Mouse (Mus musculus): Measurements from ENCODE around the gene Gm10477. TPM values are rescaled to one million over a fixed set of nuclear protein-coding genes. Genes with fewer than 3 reads are reported as not detected.

Gm10477 gene
- polyA plus RNA-seq (2014; fragmentation: Illumina TruSeq; extraction: RNeasy Lipid Tissue Mini Kit (QIAGEN cat#74804)), result not detected

GRCm38 (mm10) chrX:56524442-56524841 lies at the start of gene Gm10477:
Gene Gm10477, plus strand, starts transcription at chrX:56524742.

GRCm38 (mm10) chrX:56549506-56549905 lies 25.0 kb downstream of the Gm10477 start, which contains the start of gene Gm648:
Gene Gm648, minus strand, starts transcription at chrX:56549606.

Other genes starting within 250 kb of the Gm10477 start
- gene Zfp449, start 178.3 kb upstream of the Gm10477 start, polyA plus RNA-seq (2014; fragmentation: Illumina TruSeq; extraction: RNeasy Lipid Tissue Mini Kit (QIAGEN cat#74804)), result 41.1 TPM
- 3.6 TPM for gene Smim10l2a, start 150.2 kb upstream of the Gm10477 start, polyA plus RNA-seq (2014; fragmentation: Illumina TruSeq; extraction: RNeasy Lipid Tissue Mini Kit (QIAGEN cat#74804))
- gene Gm2174, start 76.8 kb upstream of the Gm10477 start, polyA plus RNA-seq (2014; fragmentation: Illumina TruSeq; extraction: RNeasy Lipid Tissue Mini Kit (QIAGEN cat#74804)), result not detected
- 65.3 TPM for gene Ints6l, start 69.9 kb upstream of the Gm10477 start, polyA plus RNA-seq (2014; fragmentation: Illumina TruSeq; extraction: RNeasy Lipid Tissue Mini Kit (QIAGEN cat#74804))
- gene Gm648, start 24.9 kb downstream of the Gm10477 start, polyA plus RNA-seq (2014; fragmentation: Illumina TruSeq; extraction: RNeasy Lipid Tissue Mini Kit (QIAGEN cat#74804)), result not detected
- gene Mmgt1, start 73.3 kb downstream of the Gm10477 start, polyA plus RNA-seq (2014; fragmentation: Illumina TruSeq; extraction: RNeasy Lipid Tissue Mini Kit (QIAGEN cat#74804)), result 126 TPM
- gene Slc9a6, start 85.0 kb downstream of the Gm10477 start, polyA plus RNA-seq (2014; fragmentation: Illumina TruSeq; extraction: RNeasy Lipid Tissue Mini Kit (QIAGEN cat#74804)), result 53.0 TPM
- gene Fhl1, start 207.0 kb downstream of the Gm10477 start, polyA plus RNA-seq (2014; fragmentation: Illumina TruSeq; extraction: RNeasy Lipid Tissue Mini Kit (QIAGEN cat#74804)), result 199 TPM